In genomic region chr5:125178171-125179006, GRCm38 (mm10) we compare ENCODE assay signal across 8 mouse cellular contexts. TPM values are rescaled to one million over a fixed set of nuclear protein-coding genes. Genes with fewer than 3 reads are reported as not detected.
DNase-seq lines count a peak whose midpoint lies in the region; ATAC-seq and TF ChIP-seq lines count a peak whose summit lies in the region.

No protein-coding gene starts in this region.

- no peaks in the 10 kb centered on the region for H3K27me3 ChIP-seq in cerebellum, adult 2 months (ENCODE audit: control insufficient read depth, insufficient read depth, low read length)
- H3K27me3 ChIP-seq in forebrain, postnatal 0 days (ENCODE audit: insufficient read depth, low read length), result no peaks in the 10 kb centered on the region
- H3K27me3 ChIP-seq in hindbrain, embryonic 12.5 days, result no peaks in the 10 kb centered on the region
- H3K27me3 ChIP-seq in midbrain, embryonic 10.5 days (ENCODE audit: low read depth, poor library complexity, severe bottlenecking), result peaks cover 30% of the 10 kb centered on the region

- H3K36me3 ChIP-seq in forebrain, postnatal 0 days (ENCODE audit: insufficient read depth), result no peaks in the 10 kb centered on the region
- no peaks in the 10 kb centered on the region for H3K36me3 ChIP-seq in hindbrain, embryonic 12.5 days
- H3K36me3 ChIP-seq in midbrain, embryonic 10.5 days, result no peaks in the 10 kb centered on the region

- H3K9ac ChIP-seq in forebrain, postnatal 0 days, result peak overlapping the region; percentile 83
- H3K9ac ChIP-seq in hindbrain, embryonic 12.5 days, result peak overlapping the region; percentile 96

- peak overlapping the region; percentile 75 for H3K4me3 ChIP-seq in cerebellum, adult 2 months (replicated peaks; ENCODE audit: insufficient read depth, low read depth, low read length)
- peak overlapping the region; percentile 93 for H3K4me3 ChIP-seq in forebrain, postnatal 0 days (ENCODE audit: low read depth, low read length)
- H3K4me3 ChIP-seq in hindbrain, embryonic 12.5 days, result peak overlapping the region; percentile 89
- H3K4me3 ChIP-seq in midbrain, embryonic 10.5 days, result peak overlapping the region; percentile 91

- TF ChIP-seq POLR2A in cerebellum, adult 2 months (IDR thresholded peaks at IDR 0.05; ENCODE audit: borderline replicate concordance, insufficient read depth, low read length), result no peak

- H3K4me1 ChIP-seq in cerebellum, adult 2 months (ENCODE audit: control insufficient read depth, insufficient read depth, low read length), result peaks cover 23% of the 10 kb centered on the region
- H3K4me1 ChIP-seq in forebrain, postnatal 0 days (ENCODE audit: insufficient read depth), result peaks cover 36% of the 10 kb centered on the region
- peaks cover 50% of the 10 kb centered on the region for H3K4me1 ChIP-seq in hindbrain, embryonic 12.5 days
- peaks cover 66% of the 10 kb centered on the region for H3K4me1 ChIP-seq in midbrain, embryonic 10.5 days

- TF ChIP-seq CTCF in cerebellum, adult 2 months (IDR thresholded peaks at IDR 0.05; ENCODE audit: borderline replicate concordance, insufficient read depth, low read depth, low read length), result no peak
- TF ChIP-seq CTCF in forebrain, postnatal 0 days (IDR thresholded peaks at IDR 0.05; ENCODE audit: low read depth), result no peak

- WGBS in cerebellum, adult 2 months, result 2% methylated on average over 56 of the region's 60 CpGs
- 1% methylated on average over 31 of the region's 60 CpGs for WGBS in forebrain, postnatal 0 days
- WGBS in hindbrain, embryonic 12.5 days, result under 1% methylated on average over 59 of the region's 60 CpGs
- under 1% methylated on average over 60 of the region's 60 CpGs for WGBS in midbrain, embryonic 10.5 days

- no peaks in the 10 kb centered on the region for H3K9me3 ChIP-seq in forebrain, postnatal 0 days (ENCODE audit: low read length)
- no peaks in the 10 kb centered on the region for H3K9me3 ChIP-seq in hindbrain, embryonic 12.5 days (replicated peaks)
- no peaks in the 10 kb centered on the region for H3K9me3 ChIP-seq in midbrain, embryonic 10.5 days (replicated peaks)

- ATAC-seq in frontal cortex, adult (ENCODE audit: low TSS enrichment), result 0 out of 2 replicates have a peak, but pooled peaks have one; percentile 6
- ATAC-seq in forebrain, postnatal 0 days, result peak; percentile 28
- peak; percentile 43 for ATAC-seq in hindbrain, embryonic 12.5 days (ENCODE audit: low FRiP score)

- no peak for DNase-seq in frontal cortex, postnatal 14 days (ENCODE audit: low spot score in 2 of 2)
- DNase-seq in cerebellum, adult 2 months, result peak; percentile 67 to 80
- peak; percentile 58 for DNase-seq in forebrain, postnatal 0 days
- peak; percentile 62 to 74 for DNase-seq in left cerebral cortex, postnatal 25 days (ENCODE audit: low spot score in 2 of 2)
- peak; percentile 77 for DNase-seq in midbrain, embryonic 10.5 days (ENCODE audit: low spot score)
- peak; percentile 66 to 76 for DNase-seq in spleen, adult 18-20 months

- peak overlapping the region; percentile 88 for H3K4me2 ChIP-seq in forebrain, postnatal 0 days (ENCODE audit: low read depth)
- H3K4me2 ChIP-seq in hindbrain, embryonic 12.5 days (replicated peaks), result peak overlapping the region; percentile 70

- intact Hi-C loops in left cerebral cortex, postnatal 25 days (cut with DNase I), result loop anchor here (1.0 to 2.0 kb wide), 3 partner anchors 38 to 89 kb away; no protein-coding TSS in a partner anchor

- H3K27ac ChIP-seq in cerebellum, adult 2 months (ENCODE audit: insufficient read depth, low read length), result peak overlapping the region; percentile 85
- peak overlapping the region; percentile 96 for H3K27ac ChIP-seq in forebrain, postnatal 0 days (ENCODE audit: low read depth, low read length)
- peak overlapping the region; percentile 91 for H3K27ac ChIP-seq in hindbrain, embryonic 12.5 days
- H3K27ac ChIP-seq in midbrain, embryonic 10.5 days (replicated peaks), result peak overlapping the region; percentile 95

RNA-seq across cellular contexts. Expression of gene Ncor2, which starts 0.6 kb away (rescaled TPM):
- 86.8 and 93.2 TPM in 2 replicates for polyA plus RNA-seq in cerebellum, adult 2 months (2012; rRNA removed)
- 12.7 and 13.4 TPM in 2 replicates for total RNA-seq in forebrain, postnatal 0 days (2014; rRNA removed)
- 11.6 and 16.8 TPM in 2 replicates for polyA plus RNA-seq in forebrain, postnatal 0 days (2015; fragmentation: Nextera tagmentation; extraction: Ambion mirVana)
- 30.2 and 31.0 TPM in 2 replicates for polyA plus RNA-seq in hindbrain, embryonic 12.5 days (2016; fragmentation: Nextera tagmentation; extraction: Ambion mirVana)
- 100 to 1,000 TPM; 183 to 200 TPM for total RNA-seq in left cerebral cortex, postnatal 25 days (2021)
- polyA plus RNA-seq in midbrain, embryonic 10.5 days (2016; fragmentation: Nextera tagmentation; extraction: Ambion mirVana), result 16.2 and 19.1 TPM in 2 replicates

Comparison
In these comparisons a context has a peak if more than half of its experiments do, and no peak if none do; other contexts are left out.
1. DNase-seq: peak in cerebellum, adult 2 months (2 of 2), forebrain, postnatal 0 days (single experiment), left cerebral cortex, postnatal 25 days (2 of 2), midbrain, embryonic 10.5 days (single experiment) and spleen, adult 18-20 months (2 of 2); none in frontal cortex, postnatal 14 days (0 of 2).
2. Peak in every context shown above with its lines, with median percentiles within 50 percentile points of each other: ATAC-seq, H3K27ac ChIP-seq and H3K4me3 ChIP-seq.